Mouse (Mus musculus) heart, embryonic 11.5 days (tissue): ENCODE measurements around the gene Kiss1r. TPM values are rescaled to one million over a fixed set of nuclear protein-coding genes. Genes with fewer than 3 reads are reported as not detected.

ENCODE experiments used
- ATAC-seq: fragments of 200-750 bp; cut with Nextera tagmentation; replicated peaks from 2 replicates; pipeline ENCODE4 v1.8.0; 2017; ENCODE audit warnings: moderate library complexity; ENCODE audit not compliant: insufficient number of reproducible peaks, low FRiP score, low TSS enrichment
- H3K27ac ChIP-seq: fragments of 300-500 bp; sonication (generic); 2 replicates; pipeline ENCODE4 v1.5.1; 2014; ENCODE audit warnings: mild to moderate bottlenecking, low read depth, low read length
- H3K27me3 ChIP-seq: fragments of 300-500 bp; sonication (generic); 2 replicates; pipeline ENCODE4 v1.6.1; 2014; ENCODE audit warnings: mild to moderate bottlenecking, low read length, mixed read lengths; ENCODE audit not compliant: control insufficient read depth, insufficient read depth
- H3K36me3 ChIP-seq: fragments of 300-500 bp; sonication (generic); 2 replicates; pipeline ENCODE4 v1.6.1; 2014; ENCODE audit warnings: mild to moderate bottlenecking, low read length, moderate library complexity, mixed read lengths; ENCODE audit not compliant: control insufficient read depth, insufficient read depth
- H3K4me1 ChIP-seq: fragments of 300-500 bp; sonication (generic); 2 replicates; pipeline ENCODE4 v1.6.1; 2014; ENCODE audit warnings: low read length; ENCODE audit not compliant: control insufficient read depth, insufficient read depth
- H3K4me2 ChIP-seq: fragments of 300-500 bp; sonication (generic); 2 replicates; pipeline ENCODE4 v1.6.1; 2014; ENCODE audit warnings: mild to moderate bottlenecking, moderate library complexity
- H3K4me3 ChIP-seq: fragments of 300-500 bp; sonication (generic); 2 replicates; pipeline ENCODE4 v1.5.1; 2014; ENCODE audit warnings: low read depth, low read length
- H3K9ac ChIP-seq: fragments of 300-500 bp; sonication (generic); 2 replicates; pipeline ENCODE4 v1.6.1; 2014; ENCODE audit warnings: mild to moderate bottlenecking, low read depth, low read length, moderate library complexity
- H3K9me3 ChIP-seq: fragments of 300-500 bp; sonication (generic); replicated peaks from 2 replicates; pipeline ENCODE4 v1.6.1; 2016; ENCODE audit warnings: low read length; ENCODE audit not compliant: control insufficient read depth
- WGBS: fragments of 180-500 bp; shearing (Covaris S2); extraction: QIAGEN DNeasy Blood & Tissue Kit; methylation state at CpG from one replicate; pipeline ENCODE4 v1.1.7; 2014; ENCODE audit not compliant: insufficient replicate concordance; 5-methylcytosine and 5-hydroxymethylcytosine counted together
- polyA plus RNA-seq: library from polyadenylated mRNA; unstranded; fragments of >200 nt; fragmentation: Nextera tagmentation; extraction: Ambion mirVana; gene quantifications from 2 replicates; pipeline ENCODE4 v1.2.1, GENCODE M21; 2014

The Kiss1r gene
- polyA plus RNA-seq, 1 experiment from 2014 or later = 0.31 TPM

- Histone ChIP-seq H3K27me3 (peaks cover 28% of the 10 kb centered on the region), H3K4me1 (peaks cover 31% of the 10 kb centered on the region), H3K27ac (peak overlapping the region; percentile 98), H3K36me3 (no peaks in the 10 kb centered on the region), H3K4me2 (peak overlapping the region; percentile 90), H3K4me3 (peak overlapping the region; percentile 98), H3K9me3 (no peaks in the 10 kb centered on the region), H3K9ac (peak overlapping the region; percentile 96)
- WGBS = 10% methylated on average over 15 of the region's 15 CpGs
- no peak for ATAC-seq
Observed at GRCm38 (mm10) chr10:79925785-79926490, 9.2 kb downstream of the Kiss1r start.

- ATAC-seq = peak; percentile 81
- Histone ChIP-seq H3K4me3 (peak within 1 kb of the TSS; percentile 98), H3K9ac (peak within 1 kb of the TSS; percentile 96), H3K4me1 (peaks cover 30% of the 10 kb centered on the region), H3K27me3 (peaks cover 20% of the 10 kb centered on the region), H3K27ac (peak within 1 kb of the TSS; percentile 98), H3K36me3 (0 out of 2 replicates have a peak, but pooled peaks cover 2% of the 10 kb centered on the region), H3K4me2 (peak within 1 kb of the TSS; percentile 90), H3K9me3 (no peaks in the 10 kb centered on the region)
- under 1% methylated on average over 63 of the region's 63 CpGs for WGBS
Observed at GRCm38 (mm10) chr10:79926491-79927323, 9.9 kb downstream of the Kiss1r start, which contains the start of gene Arid3a. TSS of gene Arid3a (plus strand) at chr10:79927043.

- peak; percentile 24; the same call in 1 of the 2 replicates for ATAC-seq
- Histone ChIP-seq H3K9ac (peak overlapping the region; percentile 96), H3K4me1 (peaks cover 36% of the 10 kb centered on the region), H3K36me3 (peaks cover 10% of the 10 kb centered on the region; the same call in 1 of the 2 replicates), H3K27me3 (peaks cover 12% of the 10 kb centered on the region), H3K9me3 (no peaks in the 10 kb centered on the region), H3K4me3 (peak overlapping the region; percentile 98), H3K4me2 (peak overlapping the region; percentile 90), H3K27ac (peak overlapping the region; percentile 98)
- WGBS = under 1% methylated on average over 54 of the region's 54 CpGs
Observed at GRCm38 (mm10) chr10:79927324-79928029, 10.7 kb downstream of the Kiss1r start.

GRCm38 (mm10) chr10:79928030-79928694, 11.4 kb downstream of the Kiss1r start:
- 0% methylated on average over 29 of the region's 29 CpGs for WGBS
- H3K4me1 ChIP-seq = peaks cover 43% of the 10 kb centered on the region

GRCm38 (mm10) chr10:79928907-79929701, 12.3 kb downstream of the Kiss1r start:
- ATAC-seq = no peak
- Histone ChIP-seq H3K4me2 (peak overlapping the region; percentile 90), H3K36me3 (peaks cover 16% of the 10 kb centered on the region), H3K27me3 (no peaks in the 10 kb centered on the region), H3K27ac (peak overlapping the region; percentile 98), H3K9ac (peak overlapping the region; percentile 64; the same call in 1 of the 2 replicates), H3K9me3 (no peaks in the 10 kb centered on the region), H3K4me1 (peaks cover 52% of the 10 kb centered on the region), H3K4me3 (peak overlapping the region; percentile 98)
- 17% methylated on average over 9 of the region's 9 CpGs for WGBS

More at GRCm38 (mm10) chr10:79928030-79928694, 11.4 kb downstream of the Kiss1r start:
- peak overlapping the region; percentile 96 for H3K9ac ChIP-seq
- peaks cover 10% of the 10 kb centered on the region; the same call in 1 of the 2 replicates for H3K36me3 ChIP-seq
- peak overlapping the region; percentile 98 for H3K27ac ChIP-seq
- no peak for ATAC-seq
- H3K27me3 ChIP-seq = peaks cover 6% of the 10 kb centered on the region
- peak overlapping the region; percentile 98 for H3K4me3 ChIP-seq
- no peaks in the 10 kb centered on the region for H3K9me3 ChIP-seq
- peak overlapping the region; percentile 90 for H3K4me2 ChIP-seq

- peak overlapping the region; percentile 90 for H3K4me2 ChIP-seq
- no peaks in the 10 kb centered on the region for H3K9me3 ChIP-seq
- H3K4me1 ChIP-seq = peaks cover 60% of the 10 kb centered on the region
- no peak overlapping the region for H3K4me3 ChIP-seq
- H3K27me3 ChIP-seq = no peaks in the 10 kb centered on the region
- WGBS = 90% methylated on average over 18 of the region's 18 CpGs
- peaks cover 16% of the 10 kb centered on the region for H3K36me3 ChIP-seq
- H3K9ac ChIP-seq = 0 out of 2 replicates have a peak overlapping the region, but pooled peaks have one; percentile 64
- H3K27ac ChIP-seq = no peak overlapping the region
- ATAC-seq = no peak
Observed at GRCm38 (mm10) chr10:79929967-79930825, 13.4 kb downstream of the Kiss1r start.

- Histone ChIP-seq H3K9ac (no peak overlapping the region), H3K4me2 (no peak overlapping the region), H3K36me3 (peaks cover 16% of the 10 kb centered on the region), H3K4me3 (no peak overlapping the region), H3K9me3 (no peaks in the 10 kb centered on the region), H3K27me3 (no peaks in the 10 kb centered on the region), H3K4me1 (peaks cover 58% of the 10 kb centered on the region), H3K27ac (no peak overlapping the region)
- WGBS = 89% methylated on average over 16 of the region's 16 CpGs
- no peak for ATAC-seq
Observed at GRCm38 (mm10) chr10:79930826-79931186, 14.0 kb downstream of the Kiss1r start.
